Mouse (Mus musculus) MN1 (cell line): Measurements from ENCODE around the gene Bcat1.

Source experiments
- DNase-seq: peaks from one replicate; pipeline ENCODE4 v3.0.0-alpha.2; 2016; ENCODE audit warnings: low spot score

Bcat1 gene

DNA sequence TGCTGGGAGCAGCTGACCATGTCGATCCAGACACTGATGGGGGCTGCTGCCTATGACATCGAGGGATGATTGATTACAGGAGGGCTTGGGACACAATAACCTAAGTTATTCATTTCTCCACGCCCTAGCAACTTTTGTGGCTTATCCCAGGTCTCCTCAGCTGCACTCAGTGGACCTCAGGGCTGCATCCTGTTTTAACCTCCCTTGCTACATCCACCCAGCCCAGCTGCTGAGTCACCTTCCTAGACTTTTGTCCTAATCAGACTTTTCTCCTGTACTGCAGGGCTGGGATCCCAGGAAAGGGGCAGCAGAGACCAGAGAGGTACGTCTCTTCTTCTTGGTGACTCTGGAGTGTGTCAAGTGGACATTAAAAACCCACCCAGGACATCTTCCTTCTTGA lies 19.9 kb downstream of the Bcat1 start:
- DNase-seq: no peak

- no peak for DNase-seq
Observed at GRCm38 (mm10) chr6:145055277-145055858, 20.6 kb downstream of the Bcat1 start.

DNA sequence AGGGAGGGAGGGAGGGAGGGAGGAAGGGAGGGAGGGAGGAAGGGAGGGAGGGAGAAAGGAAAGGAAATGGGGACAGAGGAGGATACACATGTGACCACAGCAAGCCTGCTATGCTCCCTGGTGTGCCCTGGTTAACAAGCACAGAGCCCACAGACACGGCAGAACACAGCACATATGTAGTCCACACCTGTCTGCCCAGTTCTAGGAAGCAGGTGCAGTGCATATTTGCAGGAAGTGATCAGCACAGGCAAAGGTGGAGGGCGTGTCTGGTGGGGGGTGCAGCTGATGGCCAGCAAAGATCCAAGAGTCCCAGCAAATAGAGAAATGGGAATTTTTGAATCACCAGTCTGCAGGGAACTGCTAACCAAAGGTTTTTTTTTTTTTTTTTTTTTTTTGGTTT lies 23.3 kb downstream of the Bcat1 start:
- no peak for DNase-seq

DNA sequence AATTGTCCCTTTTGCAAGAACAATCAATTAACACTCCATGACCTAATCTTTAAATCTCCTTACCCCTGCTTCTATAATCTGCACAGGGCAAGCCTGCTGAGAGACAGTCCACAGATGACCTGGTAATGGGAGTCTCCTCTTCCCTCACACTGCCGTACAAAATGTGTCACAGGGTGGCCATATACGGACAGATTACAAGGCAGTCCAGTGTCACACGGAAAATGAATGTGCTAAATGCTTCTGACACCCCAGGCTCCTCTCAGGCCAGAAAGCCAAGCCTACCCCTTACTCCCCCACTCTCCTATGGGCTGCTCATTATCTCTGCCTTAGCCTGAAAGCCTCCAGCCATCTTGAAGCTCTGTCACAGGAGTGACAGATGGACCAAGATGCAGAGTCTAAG lies 25.1 kb downstream of the Bcat1 start:
- peak; percentile 49 for DNase-seq

GRCm38 (mm10) chr6:145048131-145048997 lies 27.6 kb downstream of the Bcat1 start:
- DNase-seq: no peak

GRCm38 (mm10) chr6:145047445-145047857 lies 28.5 kb downstream of the Bcat1 start:
- no peak for DNase-seq

DNA sequence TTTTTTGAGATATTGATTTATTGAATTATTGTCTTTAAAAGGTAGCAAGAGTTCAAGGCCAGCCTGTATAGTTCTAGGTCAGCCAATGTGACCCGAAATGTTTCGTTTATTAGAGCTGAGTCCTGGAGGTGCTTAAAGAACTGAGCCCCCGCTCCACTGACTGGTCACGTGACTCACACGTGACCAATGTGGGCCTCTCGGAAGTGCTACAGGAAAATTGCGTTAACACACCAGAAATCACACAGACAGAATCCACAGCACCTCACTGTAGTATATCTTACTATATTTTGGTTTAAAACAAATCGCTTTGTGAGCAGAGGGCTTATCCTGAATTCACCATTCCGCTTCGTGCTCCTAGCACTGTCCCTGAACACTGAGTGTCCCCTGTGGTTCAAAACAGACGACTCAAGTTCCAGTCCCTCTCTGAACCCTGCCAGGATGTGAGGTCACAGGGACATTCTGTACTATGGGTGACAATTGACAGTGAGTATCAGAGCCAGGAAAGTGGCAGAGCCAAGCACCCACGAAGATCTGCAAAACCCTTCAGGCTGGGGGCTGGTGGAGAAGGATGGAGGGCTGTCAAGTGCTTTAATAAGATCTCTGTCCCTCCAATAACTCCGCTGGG lies 29.6 kb downstream of the Bcat1 start:
- DNase-seq: no peak

DNA sequence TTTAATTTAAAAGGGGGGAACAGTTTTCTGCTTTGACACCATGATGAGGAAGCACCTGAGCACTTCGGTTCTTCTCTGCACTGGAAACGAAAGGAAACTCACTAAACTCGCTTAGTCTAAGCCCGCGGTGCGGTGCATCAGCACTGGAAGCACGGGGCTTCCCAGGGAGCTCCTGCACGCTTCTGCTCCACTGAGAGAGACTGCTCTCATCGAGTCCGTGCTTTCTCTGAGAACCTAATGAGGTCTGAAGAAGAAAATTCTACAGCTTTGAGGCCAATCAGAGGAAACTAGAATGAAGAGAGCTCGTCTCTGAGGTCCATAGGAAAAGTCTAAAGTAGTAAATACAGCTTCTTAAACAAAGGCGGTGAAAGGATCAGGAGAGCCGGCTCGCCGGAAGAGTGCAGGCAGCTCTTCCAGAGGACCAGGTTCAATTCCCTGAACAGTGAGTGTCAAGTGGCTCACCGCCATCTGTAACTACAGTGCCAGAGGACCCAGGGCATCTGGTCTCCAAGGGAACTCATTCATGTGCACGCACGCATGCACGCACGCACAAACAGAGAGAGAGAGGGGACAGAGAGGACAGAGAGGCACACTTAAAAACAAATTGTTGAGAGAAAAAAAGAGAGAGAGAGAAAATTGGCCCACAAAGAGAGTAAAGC lies 30.9 kb downstream of the Bcat1 start:
- no peak for DNase-seq

GRCm38 (mm10) chr6:145040732-145041131 lies 35.3 kb downstream of the Bcat1 start:
- DNase-seq: no peak

DNA sequence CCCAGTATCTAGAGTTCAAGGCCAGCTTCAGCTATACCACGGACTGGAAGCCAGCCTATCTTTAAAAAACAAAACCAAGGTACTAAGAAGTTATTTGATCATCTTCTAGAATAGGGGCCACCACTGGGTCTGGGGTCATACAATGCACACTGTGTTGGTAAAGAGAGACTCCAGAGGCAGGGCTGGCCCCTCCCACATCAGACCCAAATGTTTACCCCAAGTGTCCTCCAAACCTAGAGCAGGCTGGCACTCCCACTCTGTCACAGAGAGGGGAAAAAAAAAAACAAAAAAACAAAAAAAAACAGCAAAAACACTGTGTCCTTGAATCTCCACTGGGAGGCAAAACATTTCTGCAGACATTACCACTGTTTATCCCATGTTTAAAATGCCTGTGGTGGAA lies 38.4 kb downstream of the Bcat1 start:
- DNase-seq: no peak

DNA sequence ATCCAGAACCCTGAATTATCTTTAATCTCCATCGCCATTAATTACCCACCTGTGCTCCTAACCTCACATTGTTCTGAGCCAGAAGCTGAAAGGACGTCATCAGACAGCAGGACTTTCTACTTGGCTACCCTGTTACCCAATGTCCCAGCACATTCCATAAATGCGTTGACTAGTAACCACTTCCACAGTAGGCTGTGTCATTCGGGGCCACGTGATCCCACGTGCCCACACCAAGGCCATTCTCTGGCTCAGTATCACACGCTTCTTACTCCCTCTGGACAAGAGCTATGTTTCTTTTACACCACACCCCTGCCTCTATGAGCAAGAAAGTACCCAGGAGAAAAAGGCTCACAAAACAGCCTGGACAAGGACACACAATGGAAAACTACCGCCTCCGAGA lies 40.6 kb downstream of the Bcat1 start:
- DNase-seq: no peak

DNA sequence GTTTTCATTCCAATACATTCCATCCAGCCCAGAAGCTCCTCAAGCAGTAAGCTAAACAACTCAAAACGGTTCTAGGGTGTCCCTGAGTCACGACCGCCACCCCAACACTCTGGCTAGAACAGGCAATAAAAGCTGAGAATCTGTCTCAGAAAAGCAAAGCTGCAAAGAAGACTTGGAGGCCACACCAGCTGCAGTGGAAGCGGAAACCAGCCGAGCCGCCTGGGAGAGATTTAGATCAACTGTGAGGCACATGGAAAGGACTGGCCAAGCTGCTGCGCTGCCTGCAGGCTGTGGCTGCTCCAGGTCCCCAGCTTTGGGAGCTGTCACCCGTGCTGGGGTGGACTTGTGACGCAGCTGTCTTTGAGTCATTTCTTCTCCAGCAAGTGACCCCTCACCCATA lies 45.4 kb downstream of the Bcat1 start:
- no peak for DNase-seq

GRCm38 (mm10) chr6:145023990-145024389 lies 52.0 kb downstream of the Bcat1 start:
- no peak for DNase-seq

DNA sequence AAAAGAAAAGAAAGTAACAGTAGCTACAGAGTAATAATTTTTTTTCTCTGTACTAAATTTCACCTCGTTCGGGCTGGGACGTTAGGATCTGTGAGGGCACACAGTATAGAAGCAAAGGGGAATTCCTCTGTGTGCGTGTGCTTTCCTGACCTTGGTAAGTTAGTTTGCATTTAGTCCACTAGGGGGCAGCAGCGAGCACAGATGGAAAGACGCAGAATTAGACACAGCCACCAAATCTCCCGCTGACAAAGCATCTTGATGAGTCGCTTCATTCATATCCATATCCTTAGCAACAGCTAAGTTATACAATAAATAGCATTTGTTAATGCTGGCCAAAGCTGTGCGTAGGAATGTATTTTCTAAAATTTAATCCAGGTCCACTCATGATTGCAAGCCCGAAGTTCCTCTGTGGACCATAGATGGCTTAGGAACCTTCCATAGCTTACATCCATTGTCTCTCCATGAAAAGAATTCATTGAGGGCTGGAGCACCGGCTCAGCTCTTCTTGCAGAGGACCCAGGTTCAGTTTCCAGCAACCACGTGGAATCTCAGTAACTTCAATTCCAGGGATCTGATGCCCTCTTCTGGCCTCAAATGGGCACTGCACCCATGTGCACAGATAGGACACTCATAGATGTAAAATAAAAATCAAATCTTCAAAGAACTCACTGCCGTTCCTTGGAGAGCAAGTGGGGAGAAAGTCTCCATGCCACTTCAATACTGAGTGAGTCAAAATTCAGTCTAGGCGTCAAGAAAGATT lies 52.8 kb downstream of the Bcat1 start:
- DNase-seq: peak; percentile 27

DNA sequence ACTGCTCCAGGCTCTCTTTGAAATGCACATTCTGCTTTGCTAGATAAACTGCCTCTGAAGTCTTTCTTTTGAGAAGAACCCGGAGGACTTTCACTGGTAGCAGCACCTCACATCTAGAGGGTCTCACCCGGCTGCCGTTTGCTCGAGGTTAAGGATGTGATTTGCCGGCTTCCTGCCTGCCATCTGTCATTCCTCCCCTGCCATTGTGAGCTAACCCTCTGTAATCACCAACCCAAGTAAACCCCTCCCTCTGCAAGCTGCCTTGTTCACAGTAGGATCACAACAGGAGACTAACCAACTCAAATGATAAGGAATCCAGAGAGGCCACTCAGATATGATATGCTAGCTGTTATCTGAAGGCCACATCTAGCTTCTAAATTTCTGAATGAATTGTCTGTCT lies 53.6 kb downstream of the Bcat1 start:
- no peak for DNase-seq

GRCm38 (mm10) chr6:145020553-145020952 lies 55.4 kb downstream of the Bcat1 start:
- DNase-seq: no peak

DNA sequence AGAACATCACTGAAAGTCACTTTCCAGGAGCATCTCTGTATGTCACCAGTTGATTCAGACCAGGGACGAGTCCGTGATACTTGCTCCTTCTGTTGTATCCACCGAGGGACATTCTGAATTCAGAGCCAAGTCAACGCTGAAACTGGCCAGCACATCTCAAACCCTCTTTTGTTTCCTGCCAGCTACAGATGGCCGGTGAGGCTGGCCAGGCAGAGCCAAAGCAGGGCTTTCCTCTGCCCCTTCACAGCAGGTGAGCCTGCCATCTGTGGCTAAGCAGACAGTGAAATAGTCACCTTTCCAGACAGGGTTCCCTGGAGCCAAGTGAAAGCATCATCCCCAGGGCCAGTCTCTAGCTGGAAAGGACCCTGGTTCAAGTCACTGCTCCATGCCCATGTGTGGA lies 57.7 kb downstream of the Bcat1 start:
- no peak for DNase-seq

DNA sequence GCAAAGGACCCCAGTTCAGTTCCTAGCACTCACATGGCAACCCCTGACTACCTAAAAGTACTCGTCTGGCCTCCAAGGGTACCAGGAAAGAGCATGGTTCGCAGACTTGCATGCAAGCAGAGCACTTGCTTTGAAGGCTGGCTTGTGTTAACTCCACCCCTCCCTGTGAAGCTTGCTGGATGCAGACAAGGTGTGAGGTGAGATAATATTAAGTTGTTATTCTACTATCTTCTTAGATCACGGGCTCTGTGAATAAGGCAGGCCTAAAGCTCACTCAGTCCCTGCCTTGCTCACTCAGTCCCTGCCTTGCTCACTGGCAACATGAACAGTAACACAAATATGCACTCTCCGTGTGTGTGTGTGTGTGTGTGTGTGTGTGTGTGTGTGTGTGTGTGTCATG lies 58.5 kb downstream of the Bcat1 start:
- DNase-seq: no peak

- no peak for DNase-seq
Observed at GRCm38 (mm10) chr6:145016639-145017038, 59.3 kb downstream of the Bcat1 start.

GRCm38 (mm10) chr6:145014944-145015343 lies 61.0 kb downstream of the Bcat1 start:
- no peak for DNase-seq

- DNase-seq: no peak
Observed at GRCm38 (mm10) chr6:145012699-145013098, 63.3 kb downstream of the Bcat1 start.

DNA sequence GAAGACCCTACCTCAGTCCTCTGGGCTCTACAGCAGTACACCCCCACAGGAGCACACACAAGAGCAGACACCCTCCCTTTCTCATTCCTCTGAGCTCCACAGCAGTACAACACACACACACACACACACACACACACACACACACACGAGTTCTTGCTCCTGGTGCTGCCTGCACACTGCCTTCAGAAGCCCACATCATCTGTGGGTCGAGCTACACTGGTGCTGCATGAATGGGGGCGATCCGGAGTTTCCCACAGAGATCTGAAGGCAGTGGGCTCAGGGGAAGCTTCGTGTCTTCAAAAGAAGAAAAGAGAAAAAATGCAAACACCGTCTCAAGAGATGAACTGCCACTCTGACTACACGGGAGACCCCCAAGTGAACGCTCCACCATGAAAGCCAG lies 64.8 kb downstream of the Bcat1 start:
- no peak for DNase-seq
